Mouse (Mus musculus): ENCODE data around the gene Srgap1. TPM values are rescaled to one million over a fixed set of nuclear protein-coding genes. Genes with fewer than 3 reads are reported as not detected.
A peak's percentile ranks its signal among the peaks of the same experiment; 100 is the strongest.

Srgap1 gene
- polyA plus RNA-seq, 1 experiment from 2014 or later = 10.2 TPM

DNA sequence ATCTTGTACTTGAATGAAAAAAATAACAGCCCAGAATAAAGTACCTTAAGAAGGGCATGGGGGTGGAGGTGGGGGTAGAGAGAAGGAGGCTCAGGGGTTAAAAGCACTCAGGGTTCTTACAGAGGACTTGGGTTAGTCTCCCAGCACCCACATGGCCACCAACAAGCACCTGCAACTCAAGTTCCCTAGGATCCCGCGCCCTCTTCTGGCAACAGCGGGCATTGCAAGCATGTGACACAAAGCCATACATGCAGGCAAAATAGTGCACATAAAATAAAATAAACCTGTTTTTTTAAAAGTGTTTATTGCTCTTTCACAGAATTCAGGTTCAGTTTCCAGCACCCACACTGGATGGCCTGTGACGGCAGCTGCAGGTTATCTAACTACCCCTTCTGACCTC lies 6.7 kb downstream of the Srgap1 start:
- ATAC-seq (replicated peaks; ENCODE audit: low FRiP score, low read depth) (no peak), DNase-seq (ENCODE audit: low spot score) (no peak)
- H3K9me3 ChIP-seq (replicated peaks; ENCODE audit: low read length) = no peaks in the 10 kb centered on the region
- no peak overlapping the region for H3K27ac ChIP-seq
- peak; percentile 55; the same call in 1 of the 2 replicates for TF ChIP-seq CTCF (IDR thresholded peaks at IDR 0.05; ENCODE audit: low read depth)
- WGBS = 46% methylated on average over 4 of the region's 4 CpGs
- no peaks in the 10 kb centered on the region for H3K27me3 ChIP-seq (ENCODE audit: insufficient read depth, low read length)
- H3K4me1 ChIP-seq (replicated peaks; ENCODE audit: insufficient read depth, low read length) = 0 out of 2 replicates have a peak, but pooled peaks cover 5% of the 10 kb centered on the region
- no peak overlapping the region for H3K4me2 ChIP-seq (ENCODE audit: low read length)
- no peak overlapping the region for H3K4me3 ChIP-seq (replicated peaks; ENCODE audit: low read depth, low read length)
- H3K9ac ChIP-seq (ENCODE audit: low read depth, low read length) = no peak overlapping the region
- H3K36me3 ChIP-seq (ENCODE audit: insufficient read depth, low read length) = no peaks in the 10 kb centered on the region

DNA sequence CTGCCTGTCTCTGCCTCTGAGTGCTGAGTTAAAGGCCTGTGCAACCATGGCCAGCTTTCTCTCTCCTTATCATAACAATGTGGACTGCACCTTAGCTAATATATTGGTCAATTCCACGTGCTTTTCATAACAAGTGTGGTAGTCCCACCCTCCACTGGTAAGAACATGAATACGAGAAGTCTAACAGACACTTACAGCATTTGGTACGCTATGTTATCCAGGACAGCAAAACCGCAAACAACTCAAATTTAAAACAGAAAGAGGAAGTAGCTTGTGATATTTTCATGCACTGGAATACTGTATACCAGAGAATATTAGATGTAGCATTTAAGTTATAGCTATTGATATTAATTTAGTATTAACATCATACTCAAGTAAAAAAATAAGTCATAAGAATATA lies 7.5 kb downstream of the Srgap1 start:
- Histone ChIP-seq H3K27me3 (ENCODE audit: insufficient read depth, low read length) (no peaks in the 10 kb centered on the region), H3K36me3 (ENCODE audit: insufficient read depth, low read length) (no peaks in the 10 kb centered on the region), H3K4me3 (replicated peaks; ENCODE audit: low read depth, low read length) (no peak overlapping the region), H3K9me3 (replicated peaks; ENCODE audit: low read length) (no peaks in the 10 kb centered on the region), H3K4me1 (replicated peaks; ENCODE audit: insufficient read depth, low read length) (0 out of 2 replicates have a peak, but pooled peaks cover 2% of the 10 kb centered on the region), H3K4me2 (ENCODE audit: low read length) (no peak overlapping the region), H3K27ac (no peak overlapping the region), H3K9ac (ENCODE audit: low read depth, low read length) (no peak overlapping the region)
- WGBS = 88% methylated on average over 4 of the region's 4 CpGs
- DNase-seq (ENCODE audit: low spot score) = no peak
- ATAC-seq (replicated peaks; ENCODE audit: low FRiP score, low read depth) = no peak
- TF ChIP-seq CTCF (IDR thresholded peaks at IDR 0.05; ENCODE audit: low read depth) = no peak

DNA sequence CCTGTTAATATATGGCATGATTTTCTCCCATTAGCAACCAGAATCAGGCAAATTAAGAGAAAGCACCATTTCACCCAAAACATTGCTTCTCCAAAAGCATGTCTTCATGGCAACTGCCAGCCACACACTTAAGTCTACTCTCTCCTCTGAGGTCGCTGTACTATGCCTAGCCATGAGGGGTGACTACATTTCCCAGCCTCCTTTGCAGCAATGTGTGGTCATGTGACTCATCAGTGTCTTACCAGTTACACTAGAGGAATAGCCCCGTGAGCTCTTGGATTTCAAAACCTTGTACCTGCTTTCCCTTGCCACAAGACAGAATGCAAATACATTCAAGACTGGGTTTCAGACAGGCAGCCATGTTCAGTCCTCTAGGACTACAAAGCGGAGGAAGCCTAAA lies 8.6 kb downstream of the Srgap1 start:
- Histone ChIP-seq H3K4me1 (replicated peaks; ENCODE audit: insufficient read depth, low read length) (no peaks in the 10 kb centered on the region), H3K4me3 (replicated peaks; ENCODE audit: low read depth, low read length) (no peak overlapping the region), H3K27ac (no peak overlapping the region), H3K4me2 (ENCODE audit: low read length) (no peak overlapping the region), H3K9me3 (replicated peaks; ENCODE audit: low read length) (no peaks in the 10 kb centered on the region), H3K27me3 (ENCODE audit: insufficient read depth, low read length) (no peaks in the 10 kb centered on the region), H3K36me3 (ENCODE audit: insufficient read depth, low read length) (no peaks in the 10 kb centered on the region), H3K9ac (ENCODE audit: low read depth, low read length) (no peak overlapping the region)
- no peak for TF ChIP-seq CTCF (IDR thresholded peaks at IDR 0.05; ENCODE audit: low read depth)
- ATAC-seq (replicated peaks; ENCODE audit: low FRiP score, low read depth) = 0 out of 2 replicates have a peak, but pooled peaks have one; percentile 55
- peak; percentile 45 for DNase-seq (ENCODE audit: low spot score)
- 63% methylated on average over 3 of the region's 3 CpGs for WGBS

DNA sequence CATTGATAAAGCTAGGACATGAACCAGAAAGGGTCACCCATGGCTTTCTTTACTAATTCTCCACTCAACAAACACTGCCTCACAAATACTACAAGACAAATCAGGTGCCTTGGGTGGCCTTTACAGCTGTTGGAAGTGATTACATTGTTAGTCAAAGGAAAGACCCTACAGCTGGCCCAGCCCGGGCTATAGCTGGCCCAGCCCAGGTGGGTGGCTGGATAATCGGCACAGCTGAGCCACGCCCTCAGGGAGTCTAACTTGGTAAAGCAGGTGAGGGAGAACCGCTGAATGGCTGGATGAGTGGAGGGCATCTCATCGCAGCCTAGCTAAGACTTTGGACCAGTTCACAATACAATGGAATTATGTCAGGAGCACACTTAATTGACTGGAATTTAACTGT lies 13.8 kb downstream of the Srgap1 start:
- Histone ChIP-seq H3K9me3 (replicated peaks; ENCODE audit: low read length) (no peaks in the 10 kb centered on the region), H3K4me2 (ENCODE audit: low read length) (no peak overlapping the region), H3K4me1 (replicated peaks; ENCODE audit: insufficient read depth, low read length) (no peaks in the 10 kb centered on the region), H3K4me3 (replicated peaks; ENCODE audit: low read depth, low read length) (no peak overlapping the region), H3K27ac (no peak overlapping the region), H3K27me3 (ENCODE audit: insufficient read depth, low read length) (no peaks in the 10 kb centered on the region), H3K36me3 (ENCODE audit: insufficient read depth, low read length) (no peaks in the 10 kb centered on the region), H3K9ac (ENCODE audit: low read depth, low read length) (no peak overlapping the region)
- ATAC-seq (replicated peaks; ENCODE audit: low FRiP score, low read depth) (no peak), DNase-seq (ENCODE audit: low spot score) (no peak)
- no peak for TF ChIP-seq CTCF (IDR thresholded peaks at IDR 0.05; ENCODE audit: low read depth)
- 74% methylated on average over 5 of the region's 5 CpGs for WGBS

DNA sequence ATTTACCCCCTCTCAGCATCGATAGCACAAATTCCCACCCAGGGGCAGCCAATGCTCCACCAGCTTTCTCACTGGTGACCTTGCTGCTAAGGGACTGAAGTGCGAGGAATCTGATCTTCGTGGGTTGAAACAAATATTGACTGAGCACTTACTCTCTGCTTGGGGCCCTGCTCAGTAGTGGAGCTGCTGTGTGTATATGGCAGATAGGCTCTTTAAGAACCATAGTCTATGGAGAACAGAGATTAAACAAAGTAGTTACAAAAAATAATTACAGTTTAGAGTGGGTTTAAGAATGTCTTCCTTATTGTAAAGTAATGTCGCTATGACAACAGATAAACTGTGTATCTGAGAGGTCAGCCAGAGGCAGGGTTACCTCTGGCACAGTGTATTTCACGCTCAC lies 16.7 kb downstream of the Srgap1 start:
- Histone ChIP-seq H3K9ac (ENCODE audit: low read depth, low read length) (no peak overlapping the region), H3K9me3 (replicated peaks; ENCODE audit: low read length) (no peaks in the 10 kb centered on the region), H3K4me1 (replicated peaks; ENCODE audit: insufficient read depth, low read length) (no peaks in the 10 kb centered on the region), H3K4me2 (ENCODE audit: low read length) (no peak overlapping the region), H3K36me3 (ENCODE audit: insufficient read depth, low read length) (no peaks in the 10 kb centered on the region), H3K27me3 (ENCODE audit: insufficient read depth, low read length) (no peaks in the 10 kb centered on the region), H3K4me3 (replicated peaks; ENCODE audit: low read depth, low read length) (no peak overlapping the region), H3K27ac (no peak overlapping the region)
- TF ChIP-seq CTCF (IDR thresholded peaks at IDR 0.05; ENCODE audit: low read depth) = no peak
- DNase-seq (ENCODE audit: low spot score) (no peak), ATAC-seq (replicated peaks; ENCODE audit: low FRiP score, low read depth) (no peak)
- WGBS = 70% methylated on average over 5 of the region's 5 CpGs

DNA sequence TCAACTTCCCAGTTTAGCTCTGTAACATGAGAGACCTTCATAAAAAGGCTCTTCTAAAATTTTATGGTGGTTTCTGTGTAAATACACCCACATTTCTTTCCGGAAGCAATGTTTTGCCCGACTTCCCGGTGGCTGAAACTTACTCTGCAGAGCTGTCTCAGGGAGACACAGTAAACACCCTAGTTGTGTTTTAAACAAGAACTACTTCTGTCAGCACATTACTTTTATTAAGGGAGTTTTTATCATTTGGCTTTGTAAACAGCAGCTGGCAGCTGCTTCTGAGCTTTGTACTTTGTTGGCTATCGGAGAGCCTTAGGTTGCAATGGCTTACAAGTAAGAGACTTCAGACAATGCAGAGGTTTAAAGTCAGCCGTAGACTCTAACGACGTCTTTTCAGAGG lies 17.4 kb downstream of the Srgap1 start:
- DNase-seq (ENCODE audit: low spot score) (peak; percentile 53), ATAC-seq (replicated peaks; ENCODE audit: low FRiP score, low read depth) (no peak)
- WGBS = 38% methylated on average over 7 of the region's 7 CpGs

DNA sequence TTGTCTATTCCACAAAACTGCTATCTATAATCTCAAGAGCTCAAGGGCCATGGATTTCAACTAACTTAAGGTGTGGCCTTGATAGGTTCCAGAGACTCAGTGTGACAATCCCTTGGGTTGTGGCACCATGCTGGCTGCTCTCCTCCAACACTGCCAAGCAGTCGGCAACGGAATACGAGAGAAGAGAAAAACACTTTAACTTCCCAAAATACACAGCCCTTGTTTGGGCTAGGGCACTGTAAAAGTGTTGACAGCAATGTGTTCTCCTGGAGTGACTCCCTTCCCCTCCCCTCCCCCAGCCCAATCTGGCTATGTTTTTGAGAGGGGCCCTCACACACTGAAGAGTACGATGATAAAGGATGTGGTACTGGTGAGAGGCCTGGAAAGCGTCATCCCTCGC lies 21.9 kb downstream of the Srgap1 start:
- Histone ChIP-seq H3K36me3 (ENCODE audit: insufficient read depth, low read length) (no peaks in the 10 kb centered on the region), H3K4me1 (replicated peaks; ENCODE audit: insufficient read depth, low read length) (no peaks in the 10 kb centered on the region), H3K27me3 (ENCODE audit: insufficient read depth, low read length) (no peaks in the 10 kb centered on the region), H3K9ac (ENCODE audit: low read depth, low read length) (no peak overlapping the region), H3K27ac (no peak overlapping the region), H3K4me2 (ENCODE audit: low read length) (no peak overlapping the region), H3K4me3 (replicated peaks; ENCODE audit: low read depth, low read length) (no peak overlapping the region), H3K9me3 (replicated peaks; ENCODE audit: low read length) (no peaks in the 10 kb centered on the region; the same call in 1 of the 2 replicates)
- ATAC-seq (replicated peaks; ENCODE audit: low FRiP score, low read depth) (no peak), DNase-seq (ENCODE audit: low spot score) (no peak)
- 91% methylated on average over 6 of the region's 6 CpGs for WGBS
- no peak for TF ChIP-seq CTCF (IDR thresholded peaks at IDR 0.05; ENCODE audit: low read depth)

More for the DNA sequence above, 17.4 kb downstream of the Srgap1 start:
- Histone ChIP-seq H3K4me3 (replicated peaks; ENCODE audit: low read depth, low read length) (no peak overlapping the region), H3K27ac (peak overlapping the region; percentile 57), H3K4me2 (ENCODE audit: low read length) (peak overlapping the region; percentile 43), H3K9me3 (replicated peaks; ENCODE audit: low read length) (no peaks in the 10 kb centered on the region), H3K9ac (ENCODE audit: low read depth, low read length) (no peak overlapping the region), H3K36me3 (ENCODE audit: insufficient read depth, low read length) (no peaks in the 10 kb centered on the region), H3K27me3 (ENCODE audit: insufficient read depth, low read length) (no peaks in the 10 kb centered on the region), H3K4me1 (replicated peaks; ENCODE audit: insufficient read depth, low read length) (no peaks in the 10 kb centered on the region)
- no peak for TF ChIP-seq CTCF (IDR thresholded peaks at IDR 0.05; ENCODE audit: low read depth)
